Comparison of ENCODE assay signal across 12 mouse cellular contexts in the genomic region with DNA sequence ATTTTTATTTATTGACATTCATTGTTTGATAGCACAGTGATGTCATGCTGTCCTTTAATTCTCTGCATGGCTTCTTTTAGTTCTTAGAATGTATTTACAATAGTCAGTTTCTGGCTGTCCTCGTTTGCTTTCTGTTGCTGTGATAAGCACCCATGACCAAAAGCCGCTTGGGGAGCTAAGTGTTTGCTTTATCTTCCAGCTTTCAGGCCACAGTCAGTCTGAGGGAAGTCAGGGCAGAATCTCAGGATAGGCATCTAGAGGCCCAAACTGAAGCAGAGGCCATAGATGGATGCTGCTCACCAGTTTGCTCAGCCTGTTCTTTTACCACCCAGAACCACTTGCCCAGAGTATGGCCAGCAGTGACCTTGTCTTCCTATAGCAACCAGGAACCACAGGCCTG.
"Had no signal": no experiment of that assay in that cellular context is flagged by ENCODE, and none has a peak within 500 bp of the region (broad histone marks: within the 10 kb centered on the region; RNA-seq: fewer than 3 reads in every experiment).

No protein-coding gene starts in this region.

- H3K27ac ChIP-seq: kidney, embryonic 15.5 days; limb, embryonic 13.5 days; midbrain, embryonic 12.5 days had no signal

- H3K4me3 ChIP-seq: kidney, embryonic 15.5 days; limb, embryonic 13.5 days; midbrain, embryonic 12.5 days had no signal

- H3K36me3 ChIP-seq: midbrain, embryonic 12.5 days had no signal

- DNase-seq: kidney, adult 2 months; kidney, postnatal 25 days; left cerebral cortex, postnatal 4 days; lung, adult 18-20 months; lung, postnatal 36 days; right cerebral cortex, adult 18-20 months; thymus, adult 18-20 months; thymus, postnatal 14 days had no signal

- H3K27me3 ChIP-seq: kidney, embryonic 15.5 days; limb, embryonic 13.5 days; midbrain, embryonic 12.5 days had no signal

- H3K4me2 ChIP-seq: kidney, embryonic 15.5 days; limb, embryonic 13.5 days; midbrain, embryonic 12.5 days had no signal

- H3K4me1 ChIP-seq: kidney, embryonic 15.5 days had no signal

- ATAC-seq: intestine, embryonic 16.5 days had no signal

- H3K9ac ChIP-seq: kidney, embryonic 15.5 days; limb, embryonic 13.5 days; midbrain, embryonic 12.5 days had no signal

- H3K9me3 ChIP-seq: kidney, embryonic 15.5 days; limb, embryonic 13.5 days; midbrain, embryonic 12.5 days had no signal
